In genomic region chr3:89953420-89953819, GRCm38 (mm10) we compare ENCODE assay signal across 8 mouse cellular contexts. TPM values are rescaled to one million over a fixed set of nuclear protein-coding genes. Genes with fewer than 3 reads are reported as not detected.
DNase-seq lines count a peak whose midpoint lies in the region; ATAC-seq and TF ChIP-seq lines count a peak whose summit lies in the region.

No protein-coding gene starts in this region.

- H3K4me1 ChIP-seq in heart, adult 2 months (ENCODE audit: control insufficient read depth, insufficient read depth, low read length): no peaks in the 10 kb centered on the region

- H3K9ac ChIP-seq in heart, adult 2 months (ENCODE audit: low read depth, low read length): no peak overlapping the region

- no peaks in the 10 kb centered on the region for H3K79me2 ChIP-seq in heart, adult 2 months (replicated peaks; ENCODE audit: control insufficient read depth, insufficient read depth, low read length)

- H3K27me3 ChIP-seq in heart, adult 2 months (ENCODE audit: control insufficient read depth, insufficient read depth, low read length): no peaks in the 10 kb centered on the region

- no peak overlapping the region for H3K4me3 ChIP-seq in heart, adult 2 months

- H3K27ac ChIP-seq in heart, adult 2 months: no peak overlapping the region

- intact Hi-C loops in heart, adult 2 months (cut with DNase I): loop anchor here (1.0 to 2.0 kb wide), 2 partner anchors 11 to 123 kb away; no protein-coding TSS in a partner anchor

- TF ChIP-seq POLR2A in heart, adult 2 months (IDR thresholded peaks at IDR 0.05; ENCODE audit: insufficient read depth, low read depth, low read length): no peak

- peak; percentile 95 for TF ChIP-seq CTCF in heart, adult 2 months (IDR thresholded peaks at IDR 0.05)

- peak; percentile 86 for DNase-seq in embryo, embryonic 11 days
- DNase-seq in heart, adult 2 months: peak; percentile 69 to 76
- peak; percentile 85 to 87 for DNase-seq in kidney, postnatal 4 days
- peak; percentile 86 for DNase-seq in lung, postnatal 10 days
- DNase-seq in right cerebral cortex, adult 2 months (ENCODE audit: low spot score in 2 of 2): peak; percentile 80 to 83
- peak; percentile 60 to 77 for DNase-seq in urinary bladder, postnatal 36 days (ENCODE audit: low spot score in 2 of 2)

- no peaks in the 10 kb centered on the region for H3K36me3 ChIP-seq in heart, adult 2 months (ENCODE audit: control insufficient read depth, insufficient read depth, low read length)

- peak; percentile 94 for ATAC-seq in CD4-positive, CD25-positive, alpha-beta regulatory T cell, adult 4 months
- peak; percentile 82 for ATAC-seq in activated CD4-positive, CD25-positive, alpha-beta regulatory T cell, adult 4 months

- 0% methylated on average over 4 of the region's 4 CpGs for WGBS in heart, adult 2 months

- TF ChIP-seq EP300 in heart, adult 2 months (IDR thresholded peaks at IDR 0.05; ENCODE audit: insufficient read depth, low read depth, low read length): peak; percentile 85; the same call in 1 of the 2 replicates

RNA-seq across cellular contexts. Expression of gene Atp8b2, which starts 9.9 kb away (rescaled TPM):
- polyA plus RNA-seq in CD4-positive, CD25-positive, alpha-beta regulatory T cell, adult 4 months (2017; shearing (Covaris generic)): 10 to 100 TPM; 17.8 to 24.6 TPM
- polyA plus RNA-seq in activated CD4-positive, CD25-positive, alpha-beta regulatory T cell, adult 4 months (2017; shearing (Covaris generic)): 10 to 100 TPM; 19.7 to 24.1 TPM
- 10 to 100 TPM; 15.7 to 18.0 TPM for total RNA-seq in heart, adult 2 months (2021)
- polyA plus RNA-seq in heart, adult 2 months (2012; rRNA removed): 27.3 and 50.1 TPM in 2 replicates

RNA-seq across cellular contexts. Expression of gene Il6ra, which starts 40.4 kb away (rescaled TPM):
- 10 to 100 TPM; 18.3 to 20.4 TPM for polyA plus RNA-seq in CD4-positive, CD25-positive, alpha-beta regulatory T cell, adult 4 months (2017; shearing (Covaris generic))
- 10 to 100 TPM; 20.6 to 29.5 TPM for polyA plus RNA-seq in activated CD4-positive, CD25-positive, alpha-beta regulatory T cell, adult 4 months (2017; shearing (Covaris generic))
- total RNA-seq in heart, adult 2 months (2021): 1 to 10 TPM; 4.3 to 4.8 TPM
- 2.5 and 2.8 TPM in 2 replicates for polyA plus RNA-seq in heart, adult 2 months (2012; rRNA removed)

RNA-seq across cellular contexts. Expression of gene Hax1, which starts 45.2 kb away (rescaled TPM):
- polyA plus RNA-seq in CD4-positive, CD25-positive, alpha-beta regulatory T cell, adult 4 months (2017; shearing (Covaris generic)): 10 to 100 TPM; 69.2 to 70.3 TPM
- 10 to 100 TPM; 51.0 to 72.3 TPM for polyA plus RNA-seq in activated CD4-positive, CD25-positive, alpha-beta regulatory T cell, adult 4 months (2017; shearing (Covaris generic))
- total RNA-seq in heart, adult 2 months (2021): 10 to 100 TPM; 40.1 to 48.2 TPM
- 32.5 and 54.3 TPM in 2 replicates for polyA plus RNA-seq in heart, adult 2 months (2012; rRNA removed)
